In the genomic region with DNA sequence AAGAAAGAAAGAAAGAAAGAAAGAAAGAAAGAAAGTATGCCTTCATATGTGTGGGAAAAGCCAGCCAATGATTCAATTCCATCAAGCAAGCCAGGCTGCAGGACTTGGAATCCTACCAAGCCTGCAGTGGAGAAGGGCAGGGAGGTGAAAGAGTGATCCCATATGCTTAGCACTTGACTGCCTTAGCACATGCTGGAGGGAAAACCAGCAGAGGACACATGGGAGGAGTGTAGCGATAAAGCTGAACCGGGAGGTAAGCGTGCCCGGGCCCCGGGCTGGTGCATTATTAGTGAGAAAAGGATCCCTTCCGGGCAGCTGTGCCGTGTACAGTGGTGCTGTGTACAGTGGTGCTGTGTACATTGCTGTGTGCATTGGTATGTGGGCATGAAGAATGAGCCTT, we compare ENCODE assay signal across 10 mouse cellular contexts.
DNase-seq lines count a peak whose midpoint lies in the region; ATAC-seq lines count a peak whose summit lies in the region.
"Had no signal": no experiment of that assay in that cellular context is flagged by ENCODE, and none has a peak within 500 bp of the region (broad histone marks: within the 10 kb centered on the region; RNA-seq: fewer than 3 reads in every experiment).

No protein-coding gene starts in this region.

- 0 out of 2 replicates have a peak overlapping the region, but pooled peaks have one; percentile 1 for H3K4me2 ChIP-seq in limb, embryonic 13.5 days (replicated peaks)
- H3K4me2 ChIP-seq: midbrain, embryonic 11.5 days had no signal

- H3K9me3 ChIP-seq in limb, embryonic 13.5 days: no peaks in the 10 kb centered on the region

- intact Hi-C loops in left cerebral cortex, postnatal 4 days (cut with DNase I): no loop called here
- intact Hi-C loops in left cerebral cortex, postnatal 10 days (cut with DNase I): no loop called here

- H3K27me3 ChIP-seq in limb, embryonic 13.5 days: no peaks in the 10 kb centered on the region

- no peak overlapping the region for H3K9ac ChIP-seq in limb, embryonic 13.5 days

- peak overlapping the region; percentile 48; the same call in 1 of the 2 replicates for H3K27ac ChIP-seq in limb, embryonic 13.5 days

- peaks cover 57% of the 10 kb centered on the region for H3K4me1 ChIP-seq in limb, embryonic 13.5 days

- H3K4me3 ChIP-seq in limb, embryonic 13.5 days: no peak overlapping the region

- DNase-seq in cerebellum, adult 11-12 months: peak; percentile 62
- no peak for DNase-seq in cerebellum, postnatal 4 days (ENCODE audit: low spot score in 2 of 2)
- DNase-seq in left cerebral cortex, postnatal 4 days: peak; percentile 51
- no peak for DNase-seq in left cerebral cortex, postnatal 10 days (ENCODE audit: extremely low spot score in 1 of 2, low spot score in 2 of 2)
- peak; percentile 53 to 69 for DNase-seq in cerebellum, postnatal 25 days
- DNase-seq in layer of hippocampus, adult 9-11 months: no peak
- DNase-seq in spleen, adult 18-20 months: no peak
- DNase-seq: B cell, adult 2 months had no signal

- ATAC-seq in limb, embryonic 13.5 days (ENCODE audit: low FRiP score, low read depth): 0 out of 2 replicates have a peak, but pooled peaks have one; percentile 45

- 51% methylated on average over 7 of the region's 7 CpGs for WGBS in limb, embryonic 13.5 days

- no peaks in the 10 kb centered on the region for H3K36me3 ChIP-seq in limb, embryonic 13.5 days

Comparison
In these comparisons a context has a peak if more than half of its experiments do, and no peak if none do; other contexts are left out.
1. DNase-seq: peak in cerebellum, adult 11-12 months (single experiment), left cerebral cortex, postnatal 4 days (single experiment) and cerebellum, postnatal 25 days (2 of 2); none in cerebellum, postnatal 4 days (0 of 2), left cerebral cortex, postnatal 10 days (0 of 2), layer of hippocampus, adult 9-11 months (single experiment) and spleen, adult 18-20 months (0 of 2).